Mouse (Mus musculus) bone marrow macrophage, adult 2 months (primary cell): Measurements from ENCODE around the gene Epha3. TPM values are rescaled to one million over a fixed set of nuclear protein-coding genes. Genes with fewer than 3 reads are reported as not detected.

ENCODE experiments used
- H3K27ac ChIP-seq: 2 replicates; pipeline ENCODE4 v1.5.1; 2012; ENCODE audit warnings: low read depth, low read length; ENCODE audit not compliant: insufficient read depth
- H3K4me1 ChIP-seq: 2 replicates; pipeline ENCODE4 v1.6.1; 2012; ENCODE audit warnings: low read length; ENCODE audit not compliant: control insufficient read depth, insufficient read depth
- H3K4me3 ChIP-seq: 2 replicates; pipeline ENCODE4 v1.5.1; 2012; ENCODE audit warnings: mild to moderate bottlenecking, low read length, moderate library complexity; ENCODE audit not compliant: insufficient read depth
- CTCF ChIP-seq: IDR thresholded peaks from 2 replicates; pipeline ENCODE4 v1.5.1; 2012; ENCODE audit warnings: low read depth, mild to moderate bottlenecking, low read length, moderate library complexity
- POLR2A ChIP-seq: IDR thresholded peaks from 2 replicates; pipeline ENCODE4 v1.6.1; 2012; ENCODE audit warnings: mild to moderate bottlenecking, low read depth, low read length, borderline replicate concordance
- polyA plus RNA-seq: library from polyadenylated mRNA; stranded (reverse); fragments of >200 nt; gene quantifications from 2 replicates; pipeline ENCODE4 v1.2.4, GENCODE M21; 2012; ENCODE audit not compliant: missing spikeins, insufficient read depth, insufficient read length

The Epha3 gene
- polyA plus RNA-seq, 1 experiment = not detected

DNA sequence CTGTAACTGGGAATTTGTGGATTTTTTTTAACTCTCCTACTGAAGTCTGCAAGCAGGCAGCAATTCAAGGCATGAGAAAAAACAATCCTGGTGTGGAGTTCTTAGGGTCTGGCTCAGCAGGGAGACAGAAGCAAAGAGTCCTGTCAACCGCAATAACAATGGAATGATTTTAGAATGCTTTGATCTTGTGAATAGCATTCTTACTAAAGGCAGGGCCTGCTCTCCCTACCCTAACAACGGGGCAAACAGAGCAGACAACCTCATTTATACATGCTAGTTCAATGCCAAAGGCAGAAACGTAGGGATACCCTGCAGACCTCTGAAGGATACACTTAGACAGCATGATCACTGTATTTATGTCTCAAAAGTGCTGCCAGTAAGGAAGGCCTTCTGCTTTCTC, 110.9 kb downstream of the Epha3 start:
- no peak for TF ChIP-seq CTCF
- TF ChIP-seq POLR2A = no peak
- Histone ChIP-seq H3K4me3 (no peak overlapping the region), H3K27ac (no peak overlapping the region), H3K4me1 (no peaks in the 10 kb centered on the region)

DNA sequence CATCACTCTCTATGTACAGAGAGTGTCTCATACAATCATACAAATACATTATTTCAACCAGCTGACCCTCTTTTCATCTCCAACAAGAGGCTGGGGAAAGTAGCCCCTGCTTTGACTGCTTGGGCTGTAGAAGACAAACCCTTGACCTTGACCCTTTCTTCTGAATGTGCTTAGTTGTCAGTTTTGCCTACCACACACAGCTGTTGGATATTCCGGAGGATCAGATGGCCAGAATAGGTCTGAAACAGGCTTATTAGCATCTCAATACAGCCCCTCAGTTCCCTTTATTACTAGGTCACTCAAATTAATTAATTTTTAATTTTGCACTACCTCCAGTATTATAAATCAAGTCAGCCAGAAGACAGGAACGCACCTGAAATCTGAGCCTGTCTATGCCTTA, 116.2 kb downstream of the Epha3 start:
- TF ChIP-seq CTCF = no peak
- no peak for TF ChIP-seq POLR2A
- no peak overlapping the region for H3K27ac ChIP-seq
- H3K4me3 ChIP-seq = no peak overlapping the region
- no peaks in the 10 kb centered on the region for H3K4me1 ChIP-seq

DNA sequence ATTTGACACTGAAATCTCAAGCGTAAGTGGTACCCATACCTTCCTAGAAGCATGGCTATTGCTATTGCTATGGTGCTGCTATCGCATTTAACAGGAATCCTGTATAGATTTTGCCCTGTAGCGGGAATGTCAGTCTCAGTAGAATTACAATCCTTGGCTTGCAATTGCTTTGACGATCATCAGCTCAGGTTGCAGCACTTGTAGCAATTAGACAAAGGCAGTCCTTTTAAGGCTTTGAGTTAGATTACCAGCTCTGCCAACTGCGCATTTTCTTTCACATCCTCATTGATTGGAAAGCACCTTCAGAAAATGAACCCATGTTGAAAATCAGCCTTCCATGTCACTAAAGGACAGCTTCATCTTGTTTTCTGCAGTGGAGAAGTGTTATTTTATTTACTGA, 118.5 kb downstream of the Epha3 start:
- Histone ChIP-seq H3K4me1 (no peaks in the 10 kb centered on the region), H3K27ac (no peak overlapping the region), H3K4me3 (no peak overlapping the region)
- no peak for TF ChIP-seq POLR2A

DNA sequence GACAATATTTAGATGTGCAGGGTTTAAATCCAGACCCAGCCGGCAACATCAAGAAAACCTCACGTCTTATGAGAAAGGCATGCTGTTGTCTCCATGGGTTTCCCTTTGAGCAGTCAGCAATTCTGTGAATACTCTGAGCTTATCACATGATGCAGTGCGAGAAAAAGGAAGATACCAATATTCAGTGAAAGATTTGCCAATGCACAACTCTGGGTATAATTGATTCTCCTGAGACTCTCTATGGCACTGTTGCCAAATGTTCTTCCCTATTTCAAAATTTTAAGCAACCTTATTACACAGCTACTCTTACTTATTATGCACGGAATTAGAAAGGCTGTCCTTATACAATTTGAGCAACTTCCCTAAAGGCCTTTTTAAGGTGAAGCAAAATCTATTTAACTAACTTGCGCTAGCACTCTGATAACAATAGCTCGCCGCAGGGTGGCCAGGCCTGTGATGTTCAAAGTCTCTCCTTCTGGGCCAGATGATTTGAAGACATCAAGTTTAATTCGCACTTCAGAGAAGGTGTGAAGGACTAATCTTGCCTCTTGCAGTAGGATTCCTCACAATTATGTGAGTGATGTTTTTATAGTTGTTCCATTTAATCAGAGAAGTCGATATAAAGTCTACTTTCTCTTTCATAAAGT, 120.6 kb downstream of the Epha3 start:
- Histone ChIP-seq H3K4me3 (no peak overlapping the region), H3K27ac (no peak overlapping the region), H3K4me1 (no peaks in the 10 kb centered on the region)
- no peak for TF ChIP-seq POLR2A
- TF ChIP-seq CTCF = no peak

DNA sequence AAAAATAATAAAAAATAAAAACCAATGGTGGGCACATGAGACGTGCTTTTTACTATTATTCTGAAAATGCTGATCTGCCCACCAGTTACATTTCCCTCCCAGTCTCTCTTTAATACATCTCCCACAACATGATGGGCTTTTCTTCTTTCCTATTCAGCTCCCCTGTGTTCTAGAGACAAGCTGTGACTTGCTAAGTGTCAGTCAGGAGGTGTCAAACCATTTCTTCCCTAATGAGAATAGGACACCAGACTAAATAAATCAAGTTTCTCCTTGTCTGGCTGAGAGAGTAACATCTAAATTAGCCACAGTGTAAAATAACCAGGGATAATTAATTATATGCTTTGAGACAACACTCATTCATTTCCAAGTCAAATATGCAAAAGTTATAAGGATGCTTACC, 144.7 kb downstream of the Epha3 start:
- TF ChIP-seq POLR2A = no peak
- no peak for TF ChIP-seq CTCF
- Histone ChIP-seq H3K4me3 (no peak overlapping the region), H3K27ac (no peak overlapping the region), H3K4me1 (no peaks in the 10 kb centered on the region)

DNA sequence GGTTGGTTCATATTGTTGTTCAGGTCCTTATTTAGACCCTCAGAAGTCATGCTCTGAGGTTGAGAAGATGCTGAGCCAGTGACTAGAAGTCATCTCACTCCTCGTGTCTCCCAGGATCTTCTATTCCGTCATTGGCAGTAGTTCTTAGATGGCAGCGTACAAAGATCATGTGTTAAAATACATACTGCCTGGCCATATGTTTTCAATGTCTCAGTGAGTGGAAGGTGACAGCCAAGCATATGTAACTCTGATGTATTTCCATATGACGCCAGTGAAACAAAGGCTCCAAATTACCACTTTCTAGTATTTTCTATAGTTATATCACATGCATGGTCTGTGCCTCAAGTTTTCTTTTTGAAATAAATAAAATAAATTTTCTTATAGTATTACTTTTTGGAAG, 146.7 kb downstream of the Epha3 start:
- no peak for TF ChIP-seq POLR2A
- TF ChIP-seq CTCF = no peak
- Histone ChIP-seq H3K27ac (no peak overlapping the region), H3K4me1 (no peaks in the 10 kb centered on the region), H3K4me3 (no peak overlapping the region)

DNA sequence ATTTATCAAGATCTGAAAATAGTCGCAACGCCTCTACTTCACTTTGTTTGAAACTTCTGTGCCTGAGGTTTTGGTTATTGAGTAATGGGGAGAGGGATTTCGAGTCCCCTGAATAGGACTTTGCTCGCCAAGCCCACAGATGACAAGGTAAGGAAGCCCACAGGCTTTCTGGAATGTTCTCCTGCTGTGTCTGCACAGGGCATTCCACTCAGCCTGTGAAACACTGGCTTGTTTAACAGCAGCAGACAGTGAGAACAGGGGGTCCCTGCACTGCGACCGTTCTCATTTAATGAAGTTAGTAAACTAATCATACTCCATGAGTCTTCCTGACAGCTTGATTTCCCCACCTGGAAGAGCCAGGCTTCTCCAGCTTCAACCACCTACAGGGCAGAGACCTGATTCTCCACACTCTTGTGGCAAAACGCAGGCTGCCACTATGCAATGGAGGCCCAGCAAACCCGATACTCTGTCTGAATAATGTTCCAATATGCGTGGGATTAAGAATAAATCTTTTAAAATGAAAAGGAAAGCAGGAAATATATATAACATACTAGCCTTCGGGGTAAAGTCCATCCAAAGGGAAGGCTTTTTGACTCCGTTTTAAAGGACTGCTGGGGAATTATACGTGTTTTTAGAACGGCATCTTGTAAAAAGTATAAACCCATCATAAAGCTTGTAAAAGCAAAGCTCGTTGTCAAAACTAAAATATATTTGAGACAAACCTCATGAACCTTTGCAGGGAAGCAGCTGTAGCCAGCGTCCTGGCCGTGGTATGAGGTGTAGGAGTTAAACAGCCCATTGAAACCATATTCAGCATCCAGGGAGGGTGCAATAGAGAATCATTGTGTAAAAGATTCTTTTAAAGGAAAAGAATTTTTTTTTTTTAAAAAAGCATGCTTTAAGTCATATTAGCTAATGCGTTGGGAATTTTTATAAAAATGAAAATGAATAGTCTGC, 156.8 kb downstream of the Epha3 start:
- Histone ChIP-seq H3K27ac (no peak overlapping the region), H3K4me3 (no peak overlapping the region), H3K4me1 (no peaks in the 10 kb centered on the region)
- TF ChIP-seq POLR2A = no peak
- no peak for TF ChIP-seq CTCF

DNA sequence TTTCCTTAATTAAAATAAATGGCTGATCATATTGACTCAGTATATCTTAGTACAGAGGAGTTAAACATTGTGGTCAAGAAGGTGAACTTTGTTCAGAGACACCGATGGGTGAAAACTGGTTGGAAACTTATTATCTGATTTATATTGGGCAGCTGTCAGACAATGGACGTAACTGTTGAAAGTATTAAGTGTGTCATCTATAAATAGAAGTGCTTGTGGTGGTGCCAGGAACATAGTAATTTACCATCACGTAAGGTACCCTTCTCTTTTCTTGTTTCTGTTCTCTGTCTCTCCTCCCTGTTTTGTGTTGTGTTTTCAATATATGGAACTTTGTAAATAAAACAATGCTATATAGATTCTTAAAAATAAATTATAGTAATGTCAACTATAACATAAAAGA, 174.6 kb downstream of the Epha3 start:
- H3K4me3 ChIP-seq = no peak overlapping the region
- TF ChIP-seq CTCF (no peak), POLR2A (no peak)

DNA sequence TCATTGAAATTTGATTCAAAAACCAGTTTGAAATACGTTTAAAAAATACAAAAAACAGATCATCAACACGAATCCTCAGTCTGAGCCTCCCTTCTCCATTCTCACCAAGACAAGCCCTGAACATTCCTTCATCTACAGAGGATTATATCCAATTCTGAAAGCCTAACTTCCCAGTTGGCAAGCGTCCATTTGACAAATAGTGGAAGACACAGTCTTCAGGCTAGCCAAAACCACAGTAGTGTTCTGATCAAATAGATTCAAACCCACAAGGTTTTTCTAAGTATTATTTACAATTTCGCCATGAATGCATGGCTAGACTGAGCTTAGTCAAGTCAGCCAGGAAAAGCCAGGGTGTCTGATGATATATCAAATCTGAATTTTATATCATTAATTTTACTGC, 179.8 kb downstream of the Epha3 start:
- Histone ChIP-seq H3K27ac (no peak overlapping the region), H3K4me1 (no peaks in the 10 kb centered on the region), H3K4me3 (no peak overlapping the region)
- TF ChIP-seq POLR2A (no peak), CTCF (no peak)

More for the DNA sequence above, 174.6 kb downstream of the Epha3 start:
- Histone ChIP-seq H3K27ac (no peak overlapping the region), H3K4me1 (no peaks in the 10 kb centered on the region)

DNA sequence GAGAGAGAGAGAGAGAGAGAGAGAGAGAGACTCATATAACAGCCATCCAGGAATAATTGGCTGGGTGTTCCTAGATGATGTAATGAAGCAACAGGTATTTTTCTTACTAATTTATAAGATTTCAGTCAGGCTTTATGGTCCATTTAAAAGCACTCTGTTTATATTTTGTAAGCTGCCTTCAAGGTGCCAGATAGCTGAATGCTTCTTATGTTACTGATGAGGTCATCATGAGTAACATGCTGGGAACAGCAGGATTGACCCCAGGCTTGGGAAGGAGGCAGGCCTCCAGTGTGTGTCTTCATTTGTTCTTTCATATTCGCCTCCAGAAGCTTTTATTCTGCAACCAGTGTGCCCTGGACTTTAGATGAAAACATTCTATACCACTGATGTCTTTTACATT, 189.5 kb downstream of the Epha3 start:
- H3K4me3 ChIP-seq = no peak overlapping the region
- no peaks in the 10 kb centered on the region for H3K4me1 ChIP-seq
- TF ChIP-seq CTCF = no peak
- no peak for TF ChIP-seq POLR2A
- no peak overlapping the region for H3K27ac ChIP-seq
